Mouse (Mus musculus) midbrain, embryonic 11.5 days (tissue): ENCODE results near the gene Znrd1as. TPM values are rescaled to one million over a fixed set of nuclear protein-coding genes. Genes with fewer than 3 reads are reported as not detected.

ENCODE experiments used
- polyA plus RNA-seq: library from polyadenylated mRNA; unstranded; fragments of >200 nt; fragmentation: Nextera tagmentation; extraction: Ambion mirVana; gene quantifications from 2 replicates; pipeline ENCODE4 v1.2.1, GENCODE M21; 2014

Znrd1as gene
- polyA plus RNA-seq, 1 experiment from 2014 or later, result 9.4 TPM

Other genes with a start within 250 kb of the Znrd1as start
- not detected in 2 replicates for gene H2-M10.5, start 185.7 kb upstream of the Znrd1as start, polyA plus RNA-seq
- not detected in 2 replicates for gene H2-M10.6, start 146.4 kb upstream of the Znrd1as start, polyA plus RNA-seq
- gene Trim26, start 121.5 kb upstream of the Znrd1as start, polyA plus RNA-seq, result 32.4 and 35.0 TPM in 2 replicates
- gene Trim15, start 91.4 kb upstream of the Znrd1as start, polyA plus RNA-seq, result 0.48 and 0.51 TPM in 2 replicates
- gene Trim10, start 89.0 kb upstream of the Znrd1as start, polyA plus RNA-seq, result 7.7 and 8.1 TPM in 2 replicates
- not detected in 2 replicates for gene Trim40, start 68.5 kb upstream of the Znrd1as start, polyA plus RNA-seq
- gene Trim31, start 60.5 kb upstream of the Znrd1as start, polyA plus RNA-seq, result not detected in 2 replicates
- 0.46 TPM in 2 replicates for gene Rnf39, start 15.7 kb upstream of the Znrd1as start, polyA plus RNA-seq
- gene Ppp1r11, start 6.9 kb upstream of the Znrd1as start, polyA plus RNA-seq, result 152 and 157 TPM in 2 replicates
- gene Znrd1, start within 50 bp of the Znrd1as start, polyA plus RNA-seq, result 83.5 and 86.7 TPM in 2 replicates
- 0.39 TPM in 1 of 2 replicates, not detected in the other for gene 2410137M14Rik, start 22.6 kb downstream of the Znrd1as start, polyA plus RNA-seq
- gene H2-M5, start 30.9 kb downstream of the Znrd1as start, polyA plus RNA-seq, result 0.41 and 0.67 TPM in 2 replicates
- 89.9 and 102 TPM in 2 replicates for gene Zfp57, start 42.6 kb downstream of the Znrd1as start, polyA plus RNA-seq
- gene Mog, start 64.8 kb downstream of the Znrd1as start, polyA plus RNA-seq, result 0.18 and 0.42 TPM in 2 replicates
- 14.3 and 14.5 TPM in 2 replicates for gene Gabbr1, start 87.4 kb downstream of the Znrd1as start, polyA plus RNA-seq
- gene Olfr90, start 129.9 kb downstream of the Znrd1as start, polyA plus RNA-seq, result not detected in 2 replicates
- gene Olfr91, start 139.7 kb downstream of the Znrd1as start, polyA plus RNA-seq, result not detected in 2 replicates
- gene Olfr92, start 161.5 kb downstream of the Znrd1as start, polyA plus RNA-seq, result not detected in 2 replicates
- not detected in 2 replicates for gene Olfr93, start 202.9 kb downstream of the Znrd1as start, polyA plus RNA-seq
- not detected in 2 replicates for gene Ubd, start 235.3 kb downstream of the Znrd1as start, polyA plus RNA-seq
- not detected in 2 replicates for gene Olfr94, start 242.4 kb downstream of the Znrd1as start, polyA plus RNA-seq